Mouse (Mus musculus) v-Abl transformed pro-B cells (cell line): ENCODE data around the gene Fut8.
"Not testable (repeated sequence)": the region's sequence is repeated elsewhere in the genome, so short reads cannot be mapped to it uniquely, and the experiment has no call there.

Experiments used
- in situ Hi-C, 2 experiments: fragments of 400-800 bp; cut with MboI; formaldehyde crosslinking; loops; one replicate each; pipeline ENCODE4 v1.15.1; 2025; ENCODE audit not compliant: unreplicated experiment in 2 of 2

The Fut8 gene

GRCm38 (mm10) chr12:77483180-77483855 is 245.4 kb downstream of the Fut8 start:
- in situ Hi-C loops: no loop called here

GRCm38 (mm10) chr12:77484761-77485160 is 246.8 kb downstream of the Fut8 start:
- in situ Hi-C loops: no loop called here

- in situ Hi-C loops: no loop called here
Measured at GRCm38 (mm10) chr12:77491478-77491877, 253.6 kb downstream of the Fut8 start.

- in situ Hi-C loops: no loop called here
Measured at GRCm38 (mm10) chr12:77495781-77496180, 257.9 kb downstream of the Fut8 start.

GRCm38 (mm10) chr12:77498153-77498552 is 260.2 kb downstream of the Fut8 start:
- in situ Hi-C loops: no loop called here

- in situ Hi-C loops: no loop called here
Measured at GRCm38 (mm10) chr12:77500439-77501055, 262.6 kb downstream of the Fut8 start.

- in situ Hi-C loops: no loop called here
Measured at GRCm38 (mm10) chr12:77501466-77502240, 263.7 kb downstream of the Fut8 start.

- in situ Hi-C loops: no loop called here
Measured at GRCm38 (mm10) chr12:77502243-77502642, 264.3 kb downstream of the Fut8 start.

GRCm38 (mm10) chr12:77505431-77505830 is 267.5 kb downstream of the Fut8 start:
- in situ Hi-C loops: no loop called here

- in situ Hi-C loops: no loop called here
Measured at GRCm38 (mm10) chr12:77507770-77508169, 269.8 kb downstream of the Fut8 start.

GRCm38 (mm10) chr12:77510758-77511157 is 272.8 kb downstream of the Fut8 start:
- in situ Hi-C loops: no loop called here

- in situ Hi-C loops: no loop called here
Measured at GRCm38 (mm10) chr12:77511206-77511605, 273.3 kb downstream of the Fut8 start.

GRCm38 (mm10) chr12:77511631-77512030 is 273.7 kb downstream of the Fut8 start:
- in situ Hi-C loops: no loop called here

GRCm38 (mm10) chr12:77516805-77517204 is 278.9 kb downstream of the Fut8 start:
- in situ Hi-C loops: no loop called here

- in situ Hi-C loops: no loop called here
Measured at GRCm38 (mm10) chr12:77517691-77518090, 279.8 kb downstream of the Fut8 start.

GRCm38 (mm10) chr12:77519534-77520102 is 281.7 kb downstream of the Fut8 start:
- in situ Hi-C loops: no loop called here

GRCm38 (mm10) chr12:77524014-77524413 is 286.1 kb downstream of the Fut8 start:
- in situ Hi-C loops: not testable (repeated sequence)
